Mouse (Mus musculus) retina, adult 2 months (tissue): Measurements from ENCODE around the gene Abcc2.

ENCODE experiments used
- DNase-seq: peaks from one replicate; pipeline ENCODE4 v3.0.0-alpha.2; 2012; ENCODE audit warnings: low read depth, low spot score

The Abcc2 gene

DNA sequence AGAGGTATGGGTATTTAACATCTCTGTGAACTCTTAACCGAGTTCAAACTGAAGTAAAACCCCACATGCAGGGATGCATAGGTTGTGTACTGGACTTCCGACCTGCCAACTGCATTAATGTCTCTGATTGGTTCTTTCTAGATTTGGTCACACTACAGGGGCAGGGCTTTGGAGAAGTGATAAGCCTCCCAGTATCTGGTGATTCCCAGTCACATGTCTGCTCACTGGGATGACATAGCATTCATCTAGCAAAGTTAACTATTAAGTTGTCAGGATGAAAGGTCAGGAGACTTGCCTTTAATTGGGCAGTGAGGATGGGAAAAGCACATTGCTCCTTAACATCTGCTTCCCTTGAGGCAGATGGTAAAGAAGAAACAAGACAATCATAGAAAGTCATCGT, at the start of gene Abcc2:
Gene Abcc2, plus strand, starts transcription at position 213 of the 400 bp plus-strand sequence.
- no peak for DNase-seq

DNA sequence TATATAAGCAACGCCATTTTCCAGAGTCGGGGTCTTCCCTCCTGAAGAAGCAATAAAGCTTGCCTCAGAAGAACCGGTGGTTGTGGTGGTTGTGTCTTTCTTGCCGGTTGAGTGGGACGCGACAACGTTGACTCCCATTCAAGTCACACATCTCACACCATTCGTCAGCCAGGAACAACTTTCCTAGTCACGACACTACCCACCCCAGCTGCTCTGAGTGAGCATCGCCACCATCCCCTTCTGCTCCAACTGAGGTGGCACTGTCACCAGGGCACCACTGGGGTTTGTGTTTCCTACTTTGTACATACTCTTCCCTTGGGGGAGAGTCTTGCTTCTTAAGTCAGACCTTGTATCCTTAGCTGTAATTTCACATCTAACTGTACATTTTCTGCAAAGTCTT, 43.6 kb upstream of the Abcc2 start:
- no peak for DNase-seq

DNA sequence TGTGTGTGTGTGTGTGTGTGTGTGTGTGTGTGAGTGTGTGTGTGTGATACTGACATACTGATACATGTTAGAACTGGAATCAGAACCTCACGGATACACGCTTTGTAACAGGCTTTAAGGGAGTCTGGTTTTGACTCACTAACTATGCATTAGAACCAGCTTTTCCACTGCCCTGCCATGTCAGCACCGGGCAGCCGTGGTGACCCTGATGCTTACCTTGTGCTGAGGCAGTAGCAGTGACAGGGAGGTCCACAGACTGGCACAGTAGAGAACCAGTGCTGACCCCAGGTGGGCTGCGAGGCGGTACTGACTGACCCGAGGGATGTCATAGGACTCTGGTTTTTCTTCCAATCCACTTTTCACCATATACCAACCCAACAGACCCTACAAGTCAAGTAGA, 38.6 kb upstream of the Abcc2 start:
- no peak for DNase-seq

DNA sequence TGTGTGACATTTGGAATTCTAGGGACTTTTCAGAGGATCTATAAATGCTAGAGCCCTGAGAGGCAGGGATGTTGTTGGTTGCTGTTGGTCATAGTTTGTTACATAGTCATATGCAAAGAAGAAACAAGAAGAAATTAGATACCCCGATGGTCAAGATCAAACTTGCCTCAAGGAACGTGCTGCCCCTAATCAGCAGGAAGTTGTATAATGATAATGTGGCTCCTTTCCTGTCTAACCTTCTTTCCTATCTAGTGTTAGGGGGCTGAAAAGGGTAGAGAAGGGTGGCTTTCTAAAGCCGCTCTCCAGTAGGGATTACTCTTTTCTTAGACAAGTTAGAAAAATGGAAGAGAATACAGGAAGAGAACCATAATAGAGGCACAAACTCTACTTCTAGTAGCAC, 36.3 kb upstream of the Abcc2 start:
- no peak for DNase-seq

DNA sequence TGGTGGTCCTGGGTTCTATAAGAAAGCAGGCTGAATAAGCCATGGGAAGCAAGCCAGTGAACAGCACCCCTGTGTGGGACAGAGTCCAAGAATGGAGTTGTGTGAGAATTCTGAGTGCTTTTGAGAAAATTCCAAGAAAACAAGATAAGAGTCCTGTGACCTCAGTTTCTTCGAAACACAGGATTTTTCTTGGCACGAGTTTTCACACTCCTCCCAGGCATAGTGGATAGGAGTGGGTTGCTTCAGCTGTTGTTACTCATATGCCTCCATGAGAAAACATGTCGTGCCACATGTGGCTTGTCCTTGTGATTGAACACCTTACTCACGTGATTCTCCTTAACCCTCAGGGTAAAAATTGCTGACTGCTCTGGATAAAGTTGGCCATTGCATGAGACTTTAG, 34.1 kb upstream of the Abcc2 start:
- no peak for DNase-seq

DNA sequence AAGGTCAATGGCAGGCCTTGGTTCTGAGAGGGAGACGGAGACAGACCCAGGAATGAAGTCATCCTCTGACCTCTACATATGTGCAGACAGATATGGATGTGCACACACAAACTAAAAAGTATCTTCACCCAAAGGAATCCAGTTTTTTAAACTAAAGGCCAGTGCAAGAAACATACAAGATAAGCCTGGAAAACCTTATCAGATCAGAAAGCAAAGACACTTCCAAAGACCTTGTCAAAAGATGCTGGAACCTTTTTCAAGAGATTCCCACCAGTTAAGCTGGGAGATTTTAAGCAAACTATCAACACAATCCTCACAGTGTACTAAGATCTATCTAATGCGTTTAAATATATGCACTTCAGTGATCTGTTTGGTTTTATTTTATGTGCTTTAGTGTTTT, 32.0 kb upstream of the Abcc2 start:
- no peak for DNase-seq

DNA sequence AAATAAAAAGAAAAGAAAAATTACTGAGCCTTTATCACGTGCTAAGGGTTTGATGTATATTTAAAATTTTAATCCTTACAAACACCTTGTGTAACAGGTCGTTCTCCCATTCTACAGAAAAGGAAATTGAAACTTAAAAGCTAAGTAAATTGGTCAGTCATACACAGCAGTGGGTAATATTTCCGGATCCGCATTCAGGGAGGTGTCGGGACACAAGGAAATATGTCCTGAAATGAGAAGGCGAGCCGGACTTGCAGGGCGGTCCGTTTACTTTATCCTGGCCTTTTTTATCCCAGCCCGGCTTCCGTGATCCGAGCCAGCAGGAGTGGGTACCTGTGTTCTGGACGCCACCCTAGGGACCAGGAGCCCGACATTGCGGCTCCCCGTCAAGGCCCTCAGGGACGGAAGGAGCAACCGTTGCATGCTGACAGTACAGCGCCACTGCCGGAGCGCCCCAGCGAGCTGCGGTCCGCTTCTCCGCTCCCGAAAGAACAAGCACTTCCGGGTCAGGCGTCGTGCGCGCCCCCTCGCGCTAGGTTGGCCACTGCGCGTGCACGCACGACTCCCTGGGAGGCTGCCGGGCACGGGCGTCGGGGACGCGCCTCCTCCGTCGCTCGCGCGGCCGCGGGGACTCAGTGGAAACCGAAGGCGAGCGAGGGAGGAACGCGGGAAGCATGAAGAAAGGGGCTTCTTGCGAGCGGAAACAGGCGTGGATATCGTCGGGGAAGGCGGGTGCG, 29.3 kb upstream of the Abcc2 start, which contains the start of the genes Cutc and Cox15:
Gene Cutc, plus strand, starts transcription at position 508 of the 737 bp plus-strand sequence.
Gene Cox15, minus strand, starts transcription at position 512 of the 737 bp plus-strand sequence.
- peak; percentile 90 for DNase-seq

DNA sequence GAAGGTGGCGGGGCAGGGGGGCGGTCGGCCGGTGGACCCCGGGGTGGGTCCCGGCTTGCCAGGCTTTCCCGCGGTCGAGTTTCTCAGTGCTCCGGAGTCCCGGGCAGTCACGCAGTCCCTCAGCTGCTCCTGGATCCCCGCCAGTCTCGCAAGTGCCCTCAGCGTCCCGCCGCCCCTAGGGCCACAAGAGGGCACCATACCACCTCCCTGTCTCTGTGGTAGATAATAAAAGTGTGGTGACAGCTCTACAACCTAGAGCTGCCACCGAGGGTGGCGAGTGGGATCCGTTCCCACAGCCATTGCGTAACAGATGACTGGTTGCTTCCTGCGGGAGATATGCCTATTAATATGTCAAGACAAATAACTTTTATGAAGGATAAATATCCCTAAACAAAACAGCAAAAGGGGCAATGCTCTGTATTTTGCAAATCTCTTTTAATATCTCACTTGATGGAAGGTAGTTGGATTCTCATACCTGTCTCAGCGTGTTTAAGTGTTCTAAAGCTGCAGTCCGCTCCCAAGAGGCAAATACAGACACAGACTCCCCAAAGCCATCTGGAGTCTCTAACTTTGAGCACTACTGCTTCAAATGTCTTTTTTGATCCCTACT, 28.7 kb upstream of the Abcc2 start:
- DNase-seq = peak; percentile 58

DNA sequence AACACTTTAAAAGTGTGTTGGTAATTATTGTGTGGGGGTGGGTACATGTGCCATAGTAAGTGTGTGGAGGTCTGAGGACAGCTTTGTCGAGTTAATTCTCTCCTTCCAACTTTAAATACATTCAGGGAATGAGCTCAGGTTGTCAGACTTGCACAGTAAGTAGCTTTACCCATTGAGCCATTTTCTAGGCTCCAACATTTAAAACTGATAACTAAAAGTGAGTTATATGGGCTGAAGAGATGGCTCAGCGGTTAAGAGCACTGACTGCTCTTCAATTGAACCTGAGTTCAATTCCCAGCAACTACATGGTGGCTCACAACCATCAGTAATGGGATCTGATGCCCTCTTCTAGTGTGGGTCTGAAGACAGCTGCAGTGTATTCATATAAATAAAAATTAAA, 27.8 kb upstream of the Abcc2 start:
- no peak for DNase-seq

DNA sequence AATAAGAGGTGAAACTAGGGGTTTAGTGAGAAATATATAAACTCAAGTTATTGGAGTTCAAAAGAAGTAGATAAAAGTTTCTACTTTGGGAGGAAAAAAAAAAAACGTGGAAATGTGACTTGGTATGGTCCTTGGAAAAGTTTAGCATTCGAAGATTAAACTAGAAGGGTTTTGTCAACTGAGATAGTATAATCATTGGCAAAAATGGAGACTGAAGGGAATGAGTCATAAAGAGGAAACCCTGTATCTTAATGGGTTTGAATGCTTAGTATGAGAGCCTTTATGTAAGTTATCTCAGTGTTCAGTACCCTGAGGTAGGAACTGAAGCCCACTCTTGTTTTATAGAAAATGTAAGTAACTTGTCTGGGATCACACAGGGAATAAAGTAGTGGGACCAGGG, 27.1 kb upstream of the Abcc2 start:
- no peak for DNase-seq

DNA sequence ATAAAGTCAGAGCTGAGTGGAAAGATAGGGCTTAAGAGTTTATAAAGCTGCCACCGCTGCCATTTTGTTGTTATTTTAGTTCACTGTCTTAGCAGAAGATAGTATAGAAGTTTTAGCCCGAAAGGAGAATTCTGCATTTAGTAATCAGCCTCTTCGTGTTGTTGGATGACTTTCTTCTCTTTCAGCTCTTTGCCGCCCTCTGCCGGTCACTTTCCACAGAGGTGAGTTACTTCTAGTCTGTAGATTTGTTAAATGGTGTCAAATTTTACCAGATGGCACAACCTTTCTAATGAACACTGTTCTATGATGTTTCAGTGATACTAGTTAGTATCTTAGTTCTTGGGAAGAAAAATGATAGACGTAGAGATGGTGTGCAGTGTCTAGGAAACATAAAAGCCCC, 21.5 kb upstream of the Abcc2 start:
- DNase-seq = peak; percentile 45

DNA sequence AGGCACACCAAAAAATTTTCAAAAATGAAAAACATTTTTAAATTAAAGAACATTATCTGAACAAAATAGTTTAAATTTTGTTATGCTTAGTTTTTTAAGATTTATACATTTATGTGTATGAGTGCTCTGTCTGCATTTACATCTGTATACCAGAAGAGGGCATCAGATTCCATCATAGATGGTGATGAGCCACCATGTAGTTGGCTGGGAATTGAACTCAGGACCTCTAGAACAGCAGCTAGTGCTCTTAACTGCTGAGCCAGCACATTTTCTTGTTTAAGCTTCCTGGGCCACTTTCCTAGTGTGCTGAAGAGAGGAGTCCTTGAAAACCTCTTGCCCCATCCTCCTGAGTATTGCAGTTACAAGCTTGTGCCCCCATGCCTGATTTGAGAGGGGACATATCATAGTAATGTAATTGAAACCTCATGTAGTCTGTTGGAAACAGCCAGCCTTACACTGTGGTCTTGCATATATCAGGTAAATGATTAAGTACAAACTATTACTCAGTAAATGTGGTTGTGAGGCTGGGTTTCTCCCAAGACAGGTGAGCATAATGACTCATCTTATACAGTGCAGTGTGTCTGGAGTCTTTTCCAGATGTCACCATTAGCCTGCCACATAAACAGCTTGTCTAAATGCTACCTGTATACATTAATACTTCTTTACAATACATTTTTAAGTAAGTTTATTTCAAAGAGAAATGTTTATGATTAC, 20.3 kb upstream of the Abcc2 start:
- DNase-seq = no peak

DNA sequence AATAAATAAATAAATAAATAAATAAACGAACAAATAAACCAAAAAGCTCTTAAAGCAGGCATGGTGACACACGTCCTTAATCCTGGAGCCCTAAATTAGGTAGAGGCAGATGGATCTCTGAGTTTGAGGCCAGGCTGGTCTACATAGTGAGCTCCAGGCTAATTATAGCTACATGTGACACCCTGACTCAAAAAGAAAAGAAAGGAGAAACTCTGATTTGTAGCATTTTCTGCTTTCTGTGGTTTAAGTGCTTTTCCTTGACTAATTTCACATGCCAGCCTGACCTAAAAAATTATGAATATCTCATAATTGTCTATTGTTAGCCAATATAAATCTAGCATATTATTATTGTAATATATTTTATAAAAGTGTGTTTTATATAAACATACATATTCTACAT, 19.6 kb upstream of the Abcc2 start:
- DNase-seq = no peak

DNA sequence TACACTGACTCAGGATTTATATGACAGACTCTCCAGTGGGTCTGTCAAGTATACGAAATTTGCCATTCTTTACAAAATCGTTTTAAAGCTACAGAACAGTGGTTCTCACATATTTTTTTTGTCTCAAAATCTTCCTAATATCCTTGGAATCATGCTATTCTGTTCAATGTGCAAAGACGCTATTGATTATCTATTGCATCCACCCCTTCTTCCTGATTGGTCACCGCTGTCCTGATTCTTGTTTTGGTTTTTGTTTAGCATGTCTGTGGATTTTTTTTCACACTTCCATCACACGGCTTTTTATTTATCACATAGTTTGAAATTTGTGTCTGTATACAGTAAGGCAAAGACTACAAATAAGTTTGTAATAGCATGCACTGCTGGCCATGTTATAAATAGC, 15.5 kb upstream of the Abcc2 start:
- no peak for DNase-seq

DNA sequence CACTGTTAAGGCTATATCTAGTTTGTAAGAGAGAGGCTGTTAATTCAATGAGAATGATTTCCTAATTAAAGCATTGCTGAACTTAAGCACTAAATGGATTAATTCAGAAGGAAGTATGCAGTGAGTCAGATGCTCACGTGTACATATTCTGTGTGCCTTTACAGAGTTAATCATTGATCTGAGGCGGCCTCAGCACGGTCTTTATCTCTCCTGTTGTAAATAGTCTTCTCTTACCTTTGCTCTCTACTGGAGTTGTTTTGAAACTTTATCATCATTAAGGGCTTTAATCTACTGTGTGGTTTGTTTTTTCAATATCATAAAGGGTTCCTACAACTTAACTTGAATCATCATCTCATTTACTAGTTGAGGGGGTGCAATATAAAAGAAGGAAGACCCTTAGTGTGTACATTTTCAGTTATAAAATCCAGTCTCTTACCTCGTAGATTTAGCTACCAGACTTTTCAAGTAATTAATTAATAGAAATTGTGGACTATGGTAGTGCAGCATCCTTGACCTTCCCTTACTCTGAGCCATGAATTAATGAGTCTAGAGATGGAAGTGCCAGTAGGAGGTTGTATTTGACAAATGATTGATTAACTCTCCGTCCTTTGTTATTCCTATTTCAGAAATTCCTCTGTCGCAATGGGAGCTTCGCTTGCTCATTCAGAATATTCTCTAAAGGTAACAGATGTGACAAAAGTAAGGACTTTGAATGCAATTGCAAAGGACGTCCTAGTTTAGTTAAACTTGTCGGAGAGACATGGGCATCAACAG, 14.3 kb upstream of the Abcc2 start:
- no peak for DNase-seq

DNA sequence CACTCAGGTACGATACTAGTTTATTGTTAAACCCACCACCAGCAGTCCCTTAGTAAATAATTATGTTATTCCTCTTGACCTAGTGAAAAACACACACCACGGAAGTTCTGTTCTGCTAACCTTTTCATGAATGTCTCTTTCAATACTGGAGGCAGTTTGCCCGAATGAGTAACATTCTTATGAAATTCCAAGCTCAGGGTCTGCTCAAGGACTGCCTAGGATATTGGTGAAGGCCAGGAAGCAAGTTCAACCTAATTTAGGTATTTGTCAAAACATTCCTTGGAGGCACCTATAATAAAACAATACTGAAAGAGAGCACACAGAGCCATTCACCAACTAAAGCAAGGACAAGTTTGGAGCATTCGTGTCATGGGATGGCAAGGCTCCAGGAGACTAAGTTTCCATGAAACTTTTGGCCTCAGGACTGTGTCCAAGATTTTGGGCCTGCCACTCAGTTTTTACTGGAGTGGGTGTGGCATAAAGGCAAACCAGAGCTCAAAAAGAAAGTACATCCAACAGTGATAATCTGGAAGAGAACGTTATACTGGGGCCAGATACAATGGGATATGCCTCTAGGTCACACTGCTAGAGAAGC, 12.5 kb upstream of the Abcc2 start:
- DNase-seq = no peak

DNA sequence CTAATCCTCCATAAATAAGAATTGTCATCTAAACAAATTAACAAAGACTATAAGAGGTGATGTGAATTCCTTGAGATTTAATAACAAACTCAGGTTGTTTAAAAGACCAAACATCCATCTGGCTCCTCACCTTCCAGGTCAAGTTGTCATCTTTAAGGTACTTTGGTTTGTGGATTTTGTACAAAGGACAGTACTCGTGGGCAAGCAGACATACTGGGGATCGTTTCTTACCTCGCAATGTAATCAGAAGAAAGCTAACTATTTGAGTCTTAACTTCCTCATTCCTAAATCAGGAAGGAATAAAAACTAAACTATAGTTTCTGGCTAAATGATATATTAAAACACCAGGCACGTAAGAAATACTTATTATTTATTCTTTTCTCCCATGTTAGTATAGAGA, 11.4 kb upstream of the Abcc2 start:
- no peak for DNase-seq

DNA sequence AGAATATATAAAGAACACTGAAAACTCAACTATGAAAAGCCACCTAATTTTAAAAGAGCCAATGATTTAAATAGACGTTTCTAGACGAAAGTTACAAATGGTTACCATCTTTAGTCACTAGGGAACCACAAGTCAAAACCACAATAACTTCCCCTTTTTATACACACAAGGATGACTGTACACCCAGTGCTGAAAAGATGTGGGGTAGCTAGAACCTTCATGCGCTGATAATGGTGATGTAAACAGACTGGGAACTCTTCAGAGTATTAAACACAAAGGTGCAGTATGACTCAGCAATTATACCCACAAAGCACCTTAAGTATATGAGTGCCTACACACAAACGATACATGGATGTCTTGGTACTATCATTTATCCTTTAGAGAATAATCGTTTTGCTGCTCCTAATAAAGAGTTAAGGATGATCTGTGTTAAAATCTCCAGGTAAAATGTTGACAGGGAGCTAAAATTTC, 10.5 kb upstream of the Abcc2 start:
- no peak for DNase-seq

DNA sequence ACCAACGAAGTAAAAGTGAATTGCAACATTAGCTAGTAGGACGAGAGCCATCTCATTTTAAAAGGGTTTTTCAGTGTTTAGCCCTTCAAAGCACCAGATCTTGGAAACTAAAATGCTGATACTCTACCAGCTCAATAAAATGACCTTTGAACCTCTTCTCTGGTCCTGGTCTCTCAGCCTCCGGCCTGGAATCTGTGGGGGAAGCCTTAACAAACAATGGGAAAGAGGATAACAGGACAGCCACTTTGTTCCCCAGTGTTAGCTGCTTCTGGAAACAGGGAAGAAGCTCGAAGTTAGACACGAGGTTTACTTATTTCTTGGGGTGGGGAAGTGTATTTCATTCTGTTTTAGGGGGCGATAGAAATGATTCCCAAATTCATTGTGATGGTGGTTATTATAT, 9.7 kb upstream of the Abcc2 start:
- no peak for DNase-seq

DNA sequence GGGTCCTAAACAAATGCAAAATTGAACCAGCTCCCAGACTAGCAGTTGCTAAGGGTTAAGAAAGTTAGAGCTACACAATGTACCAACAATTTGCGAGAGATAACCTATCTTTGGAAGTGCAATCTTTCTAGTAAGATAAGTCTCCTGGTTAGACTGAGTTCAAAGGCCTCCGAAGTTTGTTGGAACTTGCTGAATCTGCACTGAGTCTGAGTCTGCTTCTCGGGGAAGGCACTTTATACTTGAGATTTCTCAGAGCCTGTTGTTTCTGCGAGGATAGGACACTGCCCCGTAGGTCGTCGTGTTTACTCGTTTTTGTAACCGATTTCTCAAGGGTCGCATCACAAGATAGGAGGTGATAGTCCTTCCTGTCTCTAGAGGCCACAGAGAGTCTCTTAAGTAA, 6.6 kb upstream of the Abcc2 start:
- no peak for DNase-seq

DNA sequence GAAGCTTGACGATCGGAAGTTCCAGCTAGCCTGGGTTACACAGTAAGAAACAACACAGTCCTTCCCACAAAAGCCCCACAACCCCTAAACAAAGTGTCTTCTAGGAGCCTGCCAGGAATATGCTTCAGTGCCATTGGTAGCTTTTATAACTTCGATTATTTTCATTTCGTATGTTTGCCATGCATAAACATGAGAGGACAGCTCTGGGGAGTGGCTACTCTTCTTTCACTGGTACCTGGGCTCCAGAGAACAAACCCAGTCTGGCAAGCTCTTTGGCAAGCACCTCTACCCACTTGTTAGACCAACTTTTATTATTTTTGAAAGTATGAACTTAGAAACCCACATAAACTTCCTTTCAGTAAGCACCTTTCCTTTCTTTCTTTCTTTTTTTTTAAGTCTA, 5.4 kb upstream of the Abcc2 start:
- no peak for DNase-seq

DNA sequence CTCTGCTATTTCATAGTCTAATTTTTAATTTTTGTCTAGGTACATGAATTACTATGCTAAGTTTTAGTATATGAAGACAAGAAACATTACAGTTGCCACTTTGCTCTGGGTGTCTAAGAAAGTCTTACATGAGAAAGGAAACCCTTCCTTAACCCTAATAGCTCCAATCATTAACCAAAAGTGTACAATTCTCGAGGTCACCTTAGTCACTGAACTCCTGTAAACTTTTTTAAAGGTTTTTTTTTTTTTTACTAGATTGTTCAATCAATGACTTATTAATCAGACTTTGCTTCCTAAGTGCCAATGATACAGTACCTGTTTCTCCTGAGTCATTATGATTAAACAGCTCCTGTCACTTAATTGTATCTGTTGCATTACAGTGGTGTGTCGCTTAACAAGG, 4.7 kb upstream of the Abcc2 start:
- no peak for DNase-seq
